Mouse (Mus musculus): ENCODE results near the gene Trpc4.

- no peak for TF ChIP-seq GATA1 (IDR thresholded peaks at IDR 0.05; ENCODE audit: borderline replicate concordance, low read length)
- no peak for TF ChIP-seq FLI1 (IDR thresholded peaks at IDR 0.05; ENCODE audit: low read length)
Observed at GRCm38 (mm10) chr3:54156316-54157000, 623 bp downstream of the Trpc4 start.
